Mouse (Mus musculus) ES-E14 (cell line): Measurements from ENCODE around the gene Ryr1.

Experiments
- CHD2 ChIP-seq: IDR thresholded peaks from 2 replicates; pipeline ENCODE4 v1.6.1; 2014; ENCODE audit warnings: mild to moderate bottlenecking, low read depth, low read length, inconsistent platforms
- MAFK ChIP-seq: IDR thresholded peaks from 2 replicates; pipeline ENCODE4 v1.6.1; 2014; ENCODE audit warnings: mild to moderate bottlenecking, low read depth, low read length, inconsistent platforms; ENCODE audit not compliant: insufficient read depth
- ZC3H11A ChIP-seq: IDR thresholded peaks from 2 replicates; pipeline ENCODE4 v1.6.1; 2012; ENCODE audit warnings: low read depth, mild to moderate bottlenecking, inconsistent platforms, low read length, borderline replicate concordance
- ZNF384 ChIP-seq: IDR thresholded peaks from 2 replicates; pipeline ENCODE4 v1.6.1; 2012; ENCODE audit warnings: low read depth, low read length, inconsistent platforms

DNA sequence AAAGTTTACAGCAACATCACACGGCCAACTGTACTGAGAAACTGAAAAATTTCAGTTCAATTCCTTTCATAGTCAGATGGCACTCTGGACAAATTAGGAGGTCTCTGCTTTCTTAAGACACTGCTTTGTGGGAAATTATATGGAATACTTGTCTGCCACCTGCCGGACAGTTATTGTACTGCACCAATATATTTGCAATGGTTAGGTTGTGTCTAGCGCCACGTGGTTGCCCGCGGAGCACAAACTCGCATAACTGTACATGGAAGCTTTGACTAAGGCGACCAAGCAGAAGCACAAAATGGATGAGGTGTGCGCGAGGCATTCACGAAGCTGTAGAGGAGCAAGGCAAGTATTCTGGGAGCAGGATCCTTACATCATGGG, 85.4 kb downstream of the Ryr1 start:
- TF ChIP-seq ZNF384 (no peak), MAFK (no peak), CHD2 (no peak), ZC3H11A (no peak)
